Mouse (Mus musculus) cerebellum, adult 2 months (tissue): ENCODE measurements around the gene Mrpl21.

Source experiments
- CTCF ChIP-seq: fragments of 200-500 bp; IDR thresholded peaks from 2 replicates; pipeline ENCODE4 v1.5.1; 2011; ENCODE audit warnings: low read depth, mild to moderate bottlenecking, control low read depth, low read length, moderate library complexity, borderline replicate concordance; ENCODE audit not compliant: insufficient read depth
- POLR2A ChIP-seq: fragments of 200-500 bp; IDR thresholded peaks from 2 replicates; pipeline ENCODE4 v1.6.1; 2011; ENCODE audit warnings: low read length, control low read depth, borderline replicate concordance; ENCODE audit not compliant: insufficient read depth

DNA sequence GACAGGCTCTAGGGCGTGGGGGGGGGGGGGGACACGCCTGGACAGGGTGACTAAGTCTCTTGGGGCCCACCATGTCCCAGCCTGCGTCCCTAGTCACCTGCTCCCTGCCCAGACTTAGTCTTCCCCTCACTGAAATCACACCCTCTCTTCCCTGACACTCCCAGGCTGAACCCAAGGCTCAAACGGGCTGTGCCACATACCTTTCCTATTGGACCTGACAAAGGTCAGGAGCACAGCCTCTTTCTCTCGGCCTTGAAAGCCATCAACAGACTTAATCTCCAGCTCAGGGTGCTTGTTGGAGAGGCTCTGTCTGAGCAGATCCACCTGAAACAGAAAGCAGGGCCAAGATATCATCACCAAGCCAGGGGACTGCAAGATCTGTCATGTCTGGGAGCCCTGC lies 16.6 kb upstream of the Mrpl21 start:
- no peak for TF ChIP-seq POLR2A
- TF ChIP-seq CTCF = no peak
